Mouse (Mus musculus): ENCODE results near the gene 2900026A02Rik.

DNA sequence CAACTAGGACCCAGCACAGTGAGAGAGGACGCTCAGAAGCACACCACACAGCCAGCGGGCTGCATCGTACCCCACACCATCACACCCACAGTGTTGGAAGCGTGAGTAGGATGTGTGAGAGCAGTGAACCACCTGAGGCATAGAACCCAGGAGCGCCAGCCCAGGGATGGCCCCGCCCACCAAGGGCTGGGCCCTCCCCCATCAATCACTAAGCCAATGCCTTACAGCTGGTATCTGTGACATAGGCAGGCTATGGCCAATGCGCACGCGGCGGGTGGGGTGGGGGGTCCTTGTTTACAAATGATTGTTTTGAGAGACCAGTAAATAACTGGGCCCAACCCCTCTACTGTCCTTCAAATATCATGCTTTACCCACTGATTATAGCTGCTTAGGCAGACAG is 105.1 kb downstream of the 2900026A02Rik start:
- TF ChIP-seq GATA1 (IDR thresholded peaks at IDR 0.05; ENCODE audit: low read length) (no peak), TAL1 (IDR thresholded peaks at IDR 0.05; ENCODE audit: low read length) (no peak)
